In genomic region chr6:114394982-114395381, GRCm38 (mm10) we compare ENCODE assay signal across 20 mouse cellular contexts. TPM values are rescaled to one million over a fixed set of nuclear protein-coding genes. Genes with fewer than 3 reads are reported as not detected.
DNase-seq lines count a peak whose midpoint lies in the region; ATAC-seq and TF ChIP-seq lines count a peak whose summit lies in the region.
"Had no signal": no experiment of that assay in that cellular context is flagged by ENCODE, and none has a peak within 500 bp of the region (broad histone marks: within the 10 kb centered on the region; RNA-seq: fewer than 3 reads in every experiment).

No protein-coding gene starts in this region.

- no peak for TF ChIP-seq CTCF in forebrain, postnatal 0 days (IDR thresholded peaks at IDR 0.05; ENCODE audit: low read depth)

- H3K27me3 ChIP-seq in forebrain, postnatal 0 days (ENCODE audit: insufficient read depth, low read length): peaks cover 8% of the 10 kb centered on the region
- peaks cover 59% of the 10 kb centered on the region for H3K27me3 ChIP-seq in forebrain, embryonic 10.5 days (ENCODE audit: poor library complexity, severe bottlenecking)
- peaks cover 42% of the 10 kb centered on the region for H3K27me3 ChIP-seq in lung, embryonic 16.5 days (ENCODE audit: control insufficient read depth, insufficient read depth, low read depth, low read length)
- H3K27me3 ChIP-seq in kidney, embryonic 14.5 days (ENCODE audit: control insufficient read depth, insufficient read depth, low read length): peaks cover 37% of the 10 kb centered on the region

- no peak for DNase-seq in forebrain, postnatal 0 days
- DNase-seq in forebrain, embryonic 10.5 days (ENCODE audit: extremely low spot score, low spot score): no peak
- no peak for DNase-seq in lung, postnatal 36 days
- peak; percentile 28 to 51 for DNase-seq in lung, postnatal 4 days
- DNase-seq: adrenal gland, adult 2 months; adrenal gland, postnatal 36 days; cerebellum, adult 18-20 months; cerebellum, adult 9-11 months; cerebellum, postnatal 36 days; gastrocnemius, postnatal 10 days; heart, postnatal 36 days had no signal

- WGBS in forebrain, postnatal 0 days: 26% methylated on average over 4 of the region's 4 CpGs
- WGBS in forebrain, embryonic 10.5 days: 75% methylated on average over 4 of the region's 4 CpGs
- WGBS in lung, embryonic 16.5 days: 15% methylated on average over 4 of the region's 4 CpGs
- 72% methylated on average over 4 of the region's 4 CpGs for WGBS in kidney, embryonic 14.5 days

- H3K27ac ChIP-seq in forebrain, postnatal 0 days (ENCODE audit: low read depth, low read length): no peak overlapping the region
- H3K27ac ChIP-seq in forebrain, embryonic 10.5 days: no peak overlapping the region
- no peak overlapping the region for H3K27ac ChIP-seq in lung, embryonic 16.5 days (ENCODE audit: low read length)
- H3K27ac ChIP-seq in kidney, embryonic 14.5 days (ENCODE audit: low read depth, low read length): no peak overlapping the region
- H3K27ac ChIP-seq: forebrain, embryonic 12.5 days; heart, embryonic 13.5 days; hindbrain, embryonic 15.5 days had no signal

- no peak overlapping the region for H3K9ac ChIP-seq in forebrain, postnatal 0 days
- no peak overlapping the region for H3K9ac ChIP-seq in lung, embryonic 16.5 days (ENCODE audit: low read length)
- H3K9ac ChIP-seq in kidney, embryonic 14.5 days (ENCODE audit: low read depth, low read length): no peak overlapping the region
- H3K9ac ChIP-seq: forebrain, embryonic 12.5 days; heart, embryonic 13.5 days; hindbrain, embryonic 15.5 days had no signal

- H3K36me3 ChIP-seq in forebrain, postnatal 0 days (ENCODE audit: insufficient read depth): no peaks in the 10 kb centered on the region
- H3K36me3 ChIP-seq in forebrain, embryonic 10.5 days (replicated peaks): no peaks in the 10 kb centered on the region
- H3K36me3 ChIP-seq in lung, embryonic 16.5 days (ENCODE audit: control insufficient read depth, insufficient read depth, low read length): no peaks in the 10 kb centered on the region
- H3K36me3 ChIP-seq in kidney, embryonic 14.5 days (ENCODE audit: control insufficient read depth, insufficient read depth, low read length): no peaks in the 10 kb centered on the region
- H3K36me3 ChIP-seq: forebrain, embryonic 12.5 days; heart, embryonic 13.5 days; hindbrain, embryonic 15.5 days had no signal

- no peaks in the 10 kb centered on the region for H3K4me1 ChIP-seq in forebrain, postnatal 0 days (ENCODE audit: insufficient read depth)
- peaks cover 23% of the 10 kb centered on the region for H3K4me1 ChIP-seq in forebrain, embryonic 10.5 days
- peaks cover 15% of the 10 kb centered on the region for H3K4me1 ChIP-seq in lung, embryonic 16.5 days (replicated peaks; ENCODE audit: control insufficient read depth, insufficient read depth, low read length)
- peaks cover 4% of the 10 kb centered on the region; the same call in 1 of the 2 replicates for H3K4me1 ChIP-seq in kidney, embryonic 14.5 days (ENCODE audit: control insufficient read depth, insufficient read depth, low read length)

- 0 out of 2 replicates have a peak, but pooled peaks have one; percentile 14 for ATAC-seq in forebrain, postnatal 0 days
- ATAC-seq in lung, embryonic 16.5 days (ENCODE audit: low read depth): peak; percentile 75; the same call in 1 of the 2 replicates
- 0 out of 2 replicates have a peak, but pooled peaks have one; percentile 15 for ATAC-seq in common myeloid progenitor, adult 5-6 weeks (replicated peaks; ENCODE audit: low read depth, poor library complexity, severe bottlenecking)
- ATAC-seq in kidney, embryonic 14.5 days (ENCODE audit: low FRiP score, low TSS enrichment): no peak
- ATAC-seq: intestine, embryonic 16.5 days had no signal

- H3K9me3 ChIP-seq in forebrain, postnatal 0 days (ENCODE audit: low read length): no peaks in the 10 kb centered on the region
- H3K9me3 ChIP-seq in forebrain, embryonic 10.5 days: no peaks in the 10 kb centered on the region
- H3K9me3 ChIP-seq in lung, embryonic 16.5 days (ENCODE audit: control insufficient read depth, low read length): no peaks in the 10 kb centered on the region
- no peaks in the 10 kb centered on the region for H3K9me3 ChIP-seq in kidney, embryonic 14.5 days (ENCODE audit: control insufficient read depth, low read length)
- H3K9me3 ChIP-seq: forebrain, embryonic 12.5 days; heart, embryonic 13.5 days; hindbrain, embryonic 15.5 days had no signal

- H3K4me2 ChIP-seq in forebrain, postnatal 0 days (ENCODE audit: low read depth): no peak overlapping the region
- no peak overlapping the region for H3K4me2 ChIP-seq in lung, embryonic 16.5 days (ENCODE audit: low read depth, low read length)
- H3K4me2 ChIP-seq in kidney, embryonic 14.5 days (replicated peaks; ENCODE audit: low read depth, low read length): no peak overlapping the region
- H3K4me2 ChIP-seq: forebrain, embryonic 12.5 days; heart, embryonic 13.5 days; hindbrain, embryonic 15.5 days had no signal

- H3K4me3 ChIP-seq in forebrain, postnatal 0 days (ENCODE audit: low read depth, low read length): no peak overlapping the region
- no peak overlapping the region for H3K4me3 ChIP-seq in forebrain, embryonic 10.5 days
- no peak overlapping the region for H3K4me3 ChIP-seq in lung, embryonic 16.5 days (ENCODE audit: low read length)
- H3K4me3 ChIP-seq in kidney, embryonic 14.5 days (ENCODE audit: low read length): no peak overlapping the region
- H3K4me3 ChIP-seq: forebrain, embryonic 12.5 days; heart, embryonic 13.5 days; hindbrain, embryonic 15.5 days had no signal

RNA-seq across cellular contexts. Expression of gene Hrh1, which starts 2.8 kb away (rescaled TPM):
- 3.0 and 3.6 TPM in 2 replicates for total RNA-seq in forebrain, postnatal 0 days (2014; rRNA removed)
- 1.0 and 2.6 TPM in 2 replicates for polyA plus RNA-seq in forebrain, postnatal 0 days (2015; fragmentation: Nextera tagmentation; extraction: Ambion mirVana)
- polyA plus RNA-seq in forebrain, embryonic 10.5 days (2016; fragmentation: Nextera tagmentation; extraction: Ambion mirVana): 0.17 and 0.21 TPM in 2 replicates
- polyA plus RNA-seq in lung, embryonic 16.5 days (2015; fragmentation: Nextera tagmentation; extraction: Ambion mirVana): 0.26 TPM in 1 of 2 replicates, not detected in the other
- total RNA-seq in common myeloid progenitor, adult 5-6 weeks (2017): 0.09 TPM in 1 of 2 replicates, not detected in the other
- polyA plus RNA-seq in kidney, embryonic 14.5 days (2014; fragmentation: Nextera tagmentation; extraction: Ambion mirVana): 0.16 TPM in 1 of 2 replicates, not detected in the other
- total RNA-seq: CH12.LX had no signal
- polyA plus RNA-seq: heart, embryonic 13.5 days; heart, postnatal 0 days had no signal

Comparison
In these comparisons a context has a peak if more than half of its experiments do, and no peak if none do; other contexts are left out.
1. DNase-seq: peak in lung, postnatal 4 days (2 of 2); none in forebrain, postnatal 0 days (single experiment), forebrain, embryonic 10.5 days (single experiment) and lung, postnatal 36 days (single experiment).